Mouse (Mus musculus) thymus, postnatal 25 days (tissue): ENCODE results near the gene Parp14.

ENCODE experiments used
- DNase-seq: peaks from one replicate; pipeline ENCODE4 v3.0.0; 2022

Parp14 gene

GRCm38 (mm10) chr16:35869126-35869525 is 2.2 kb downstream of the Parp14 start:
- no peak for DNase-seq

- DNase-seq: no peak
Measured at GRCm38 (mm10) chr16:35867726-35868125, 3.6 kb downstream of the Parp14 start.

- no peak for DNase-seq
Measured at GRCm38 (mm10) chr16:35862057-35862456, 9.3 kb downstream of the Parp14 start.

GRCm38 (mm10) chr16:35860236-35860635 is 11.1 kb downstream of the Parp14 start:
- no peak for DNase-seq

GRCm38 (mm10) chr16:35856766-35857165 is 14.6 kb downstream of the Parp14 start:
- DNase-seq: no peak

GRCm38 (mm10) chr16:35855846-35856245 is 15.5 kb downstream of the Parp14 start:
- DNase-seq: no peak

- no peak for DNase-seq
Measured at GRCm38 (mm10) chr16:35847138-35847537, 24.2 kb downstream of the Parp14 start.

- DNase-seq: peak; percentile 40
Measured at GRCm38 (mm10) chr16:35839680-35840079, 31.7 kb downstream of the Parp14 start.

- DNase-seq: no peak
Measured at GRCm38 (mm10) chr16:35834653-35835052, 36.7 kb downstream of the Parp14 start.

- DNase-seq: no peak
Measured at GRCm38 (mm10) chr16:35832926-35833325, 38.4 kb downstream of the Parp14 start.

GRCm38 (mm10) chr16:35829999-35830398 is 41.3 kb downstream of the Parp14 start:
- DNase-seq: no peak

- peak; percentile 90 for DNase-seq
Measured at GRCm38 (mm10) chr16:35817255-35818089, 53.9 kb downstream of the Parp14 start.

- DNase-seq: no peak
Measured at GRCm38 (mm10) chr16:35813119-35813518, 58.2 kb downstream of the Parp14 start.

- no peak for DNase-seq
Measured at GRCm38 (mm10) chr16:35808838-35809237, 62.5 kb downstream of the Parp14 start.

- no peak for DNase-seq
Measured at GRCm38 (mm10) chr16:35807663-35807992, 63.7 kb downstream of the Parp14 start.

- DNase-seq: no peak
Measured at GRCm38 (mm10) chr16:35806973-35807662, 64.2 kb downstream of the Parp14 start.

GRCm38 (mm10) chr16:35803723-35804122 is 67.6 kb downstream of the Parp14 start:
- no peak for DNase-seq

- DNase-seq: no peak
Measured at GRCm38 (mm10) chr16:35802163-35802562, 69.2 kb downstream of the Parp14 start.

GRCm38 (mm10) chr16:35791962-35792521 is 79.3 kb downstream of the Parp14 start:
- DNase-seq: no peak

- no peak for DNase-seq
Measured at GRCm38 (mm10) chr16:35788330-35788729, 83.0 kb downstream of the Parp14 start.

GRCm38 (mm10) chr16:35787568-35788189 is 83.7 kb downstream of the Parp14 start:
- no peak for DNase-seq

- no peak for DNase-seq
Measured at GRCm38 (mm10) chr16:35787163-35787562, 84.2 kb downstream of the Parp14 start.

- no peak for DNase-seq
Measured at GRCm38 (mm10) chr16:35784134-35784725, 87.1 kb downstream of the Parp14 start.
